7 mouse cellular contexts compared by ENCODE assay signal in genomic region chr1:138619114-138619971, GRCm38 (mm10). TPM values are rescaled to one million over a fixed set of nuclear protein-coding genes. Genes with fewer than 3 reads are reported as not detected.
DNase-seq lines count a peak whose midpoint lies in the region; ATAC-seq and TF ChIP-seq lines count a peak whose summit lies in the region.

No protein-coding gene starts in this region.

- TF ChIP-seq POLR2A in kidney, adult 2 months (IDR thresholded peaks at IDR 0.05; ENCODE audit: low read depth, low read length): peak; percentile 70
- peak; percentile 56 for TF ChIP-seq POLR2A in spleen, adult 2 months (IDR thresholded peaks at IDR 0.05; ENCODE audit: low read depth, low read length)

- H3K9me3 ChIP-seq in embryonic facial prominence, embryonic 12.5 days: no peaks in the 10 kb centered on the region
- no peaks in the 10 kb centered on the region for H3K9me3 ChIP-seq in limb, embryonic 12.5 days
- no peaks in the 10 kb centered on the region for H3K9me3 ChIP-seq in midbrain, embryonic 15.5 days

- peak overlapping the region; percentile 98 for H3K27ac ChIP-seq in embryonic facial prominence, embryonic 12.5 days
- H3K27ac ChIP-seq in kidney, adult 2 months (ENCODE audit: insufficient read depth, low read depth, low read length): peak overlapping the region; percentile 93
- peak overlapping the region; percentile 98 for H3K27ac ChIP-seq in limb, embryonic 12.5 days
- peak overlapping the region; percentile 85 for H3K27ac ChIP-seq in midbrain, embryonic 15.5 days
- peak overlapping the region; percentile 97 for H3K27ac ChIP-seq in spleen, adult 2 months (ENCODE audit: insufficient read depth, low read length)

- H3K27me3 ChIP-seq in embryonic facial prominence, embryonic 12.5 days: no peaks in the 10 kb centered on the region
- no peaks in the 10 kb centered on the region for H3K27me3 ChIP-seq in kidney, adult 2 months (replicated peaks; ENCODE audit: control insufficient read depth, insufficient read depth, low read length)
- no peaks in the 10 kb centered on the region for H3K27me3 ChIP-seq in limb, embryonic 12.5 days
- H3K27me3 ChIP-seq in midbrain, embryonic 15.5 days (replicated peaks): no peaks in the 10 kb centered on the region
- H3K27me3 ChIP-seq in spleen, adult 2 months (ENCODE audit: control insufficient read depth, insufficient read depth, low read length): no peaks in the 10 kb centered on the region

- WGBS in embryonic facial prominence, embryonic 12.5 days: under 1% methylated on average over 83 of the region's 83 CpGs
- WGBS in kidney, adult 2 months: 1% methylated on average over 82 of the region's 83 CpGs
- WGBS in limb, embryonic 12.5 days: under 1% methylated on average over 83 of the region's 83 CpGs
- WGBS in midbrain, embryonic 15.5 days: under 1% methylated on average over 75 of the region's 83 CpGs
- WGBS in spleen, adult 2 months: 1% methylated on average over 82 of the region's 83 CpGs

- H3K4me2 ChIP-seq in embryonic facial prominence, embryonic 12.5 days (replicated peaks): peak overlapping the region; percentile 62
- peak overlapping the region; percentile 73 for H3K4me2 ChIP-seq in limb, embryonic 12.5 days
- peak overlapping the region; percentile 79 for H3K4me2 ChIP-seq in midbrain, embryonic 15.5 days

- no peaks in the 10 kb centered on the region for H3K36me3 ChIP-seq in embryonic facial prominence, embryonic 12.5 days
- no peaks in the 10 kb centered on the region for H3K36me3 ChIP-seq in kidney, adult 2 months (ENCODE audit: control insufficient read depth, insufficient read depth, low read length)
- no peaks in the 10 kb centered on the region for H3K36me3 ChIP-seq in limb, embryonic 12.5 days
- H3K36me3 ChIP-seq in midbrain, embryonic 15.5 days (replicated peaks): no peaks in the 10 kb centered on the region
- no peaks in the 10 kb centered on the region for H3K36me3 ChIP-seq in spleen, adult 2 months (ENCODE audit: control insufficient read depth, insufficient read depth, low read length)

- H3K4me3 ChIP-seq in embryonic facial prominence, embryonic 12.5 days: peak overlapping the region; percentile 87
- H3K4me3 ChIP-seq in kidney, adult 2 months (ENCODE audit: insufficient read depth, low read depth, low read length): peak overlapping the region; percentile 55
- H3K4me3 ChIP-seq in limb, embryonic 12.5 days (replicated peaks): peak overlapping the region; percentile 95
- H3K4me3 ChIP-seq in midbrain, embryonic 15.5 days: peak overlapping the region; percentile 82
- H3K4me3 ChIP-seq in spleen, adult 2 months (ENCODE audit: extremely low read depth, insufficient read depth, insufficient read length): peak overlapping the region; percentile 64

- peaks cover 5% of the 10 kb centered on the region; the same call in 1 of the 2 replicates for H3K4me1 ChIP-seq in embryonic facial prominence, embryonic 12.5 days
- peaks cover 22% of the 10 kb centered on the region for H3K4me1 ChIP-seq in kidney, adult 2 months (ENCODE audit: control insufficient read depth, insufficient read depth, low read length)
- peaks cover 41% of the 10 kb centered on the region for H3K4me1 ChIP-seq in limb, embryonic 12.5 days (replicated peaks)
- peaks cover 24% of the 10 kb centered on the region for H3K4me1 ChIP-seq in midbrain, embryonic 15.5 days
- peaks cover 16% of the 10 kb centered on the region; the same call in 1 of the 2 replicates for H3K4me1 ChIP-seq in spleen, adult 2 months (ENCODE audit: control insufficient read depth, insufficient read depth, insufficient read length)

- H3K9ac ChIP-seq in embryonic facial prominence, embryonic 12.5 days: peak overlapping the region; percentile 89
- H3K9ac ChIP-seq in limb, embryonic 12.5 days (replicated peaks): peak overlapping the region; percentile 91
- peak overlapping the region; percentile 51 for H3K9ac ChIP-seq in midbrain, embryonic 15.5 days

- TF ChIP-seq CTCF in kidney, adult 2 months (conservative IDR thresholded peaks at IDR 0.05; ENCODE audit: insufficient read depth, insufficient read length, low read depth, low read length): no peak
- TF ChIP-seq CTCF in spleen, adult 2 months (IDR thresholded peaks at IDR 0.05; ENCODE audit: extremely low read depth, insufficient read depth, insufficient read length, insufficient replicate concordance): no peak

- DNase-seq in adrenal gland, postnatal 25 days: peak; percentile 96
- peak; percentile 98 to 99 for DNase-seq in heart, adult 18-20 months
- DNase-seq in kidney, adult 2 months: peak; percentile 100
- DNase-seq in spleen, adult 2 months (ENCODE audit: low read depth in 1 of 2, low spot score in 2 of 2): peak; percentile 90 to 99

- peak; percentile 94 for ATAC-seq in embryonic facial prominence, embryonic 12.5 days (ENCODE audit: insufficient number of reproducible peaks, insufficient read depth, low FRiP score, low TSS enrichment)
- ATAC-seq in limb, embryonic 12.5 days (ENCODE audit: insufficient number of reproducible peaks, insufficient read depth, low FRiP score, low TSS enrichment, low read depth): peak; percentile 90
- ATAC-seq in midbrain, embryonic 15.5 days (replicated peaks): peak; percentile 97

RNA-seq across cellular contexts. Expression of gene Nek7, which starts 0.6 kb away (rescaled TPM):
- total RNA-seq in adrenal gland, postnatal 25 days (2021): 45.5 and 51.2 TPM in 2 replicates
- polyA plus RNA-seq in embryonic facial prominence, embryonic 12.5 days (2016; fragmentation: Nextera tagmentation; extraction: Ambion mirVana): 29.2 and 31.5 TPM in 2 replicates
- total RNA-seq in heart, adult 18-20 months (2021): 10 to 100 TPM; 76.8 to 80.9 TPM
- polyA plus RNA-seq in kidney, adult 2 months (2012; rRNA removed): 14.6 and 17.1 TPM in 2 replicates
- polyA plus RNA-seq in limb, embryonic 12.5 days (2016; fragmentation: Nextera tagmentation; extraction: Ambion mirVana): 47.2 TPM in 2 replicates
- polyA plus RNA-seq in midbrain, embryonic 15.5 days (2015; fragmentation: Nextera tagmentation; extraction: Ambion mirVana): 17.8 and 21.4 TPM in 2 replicates
- polyA plus RNA-seq in spleen, adult 2 months (2012; rRNA removed): 6.5 and 9.2 TPM in 2 replicates

Comparison
In these comparisons a context has a peak if more than half of its experiments do, and no peak if none do; other contexts are left out.
1. Peak in every context shown above with its lines: DNase-seq, ATAC-seq, H3K4me3 ChIP-seq and H3K27ac ChIP-seq.